Mouse (Mus musculus) MEL (cell line): ENCODE measurements at regions not wholly inside any gene's neighbourhood (a gene's known extent, or its start where the extent isn't known, plus 50 kb on each side); places are given as distances from the start of the nearest gene placed in this dataset.

ENCODE experiments used
- DNase-seq: peaks from one replicate; pipeline ENCODE4 v3.0.0; 2011; ENCODE audit warnings: low read depth, low spot score
- H3K27ac ChIP-seq: 2 replicates; pipeline ENCODE4 v1.5.1; 2012; ENCODE audit warnings: low read depth, mild to moderate bottlenecking, control low read depth, low read length, moderate library complexity; ENCODE audit not compliant: control insufficient read depth
- H3K27me3 ChIP-seq, 2 experiments: fragments of 150-350 bp in 1 of 2; sonication (generic) in 1 of 2; 2 replicates each; pipeline ENCODE4 v1.6.1; 2012; ENCODE audit warnings: low read length in 2 of 2, mild to moderate bottlenecking in 2 of 2, improper control_type of control experiment in 1 of 2, moderate library complexity in 1 of 2; ENCODE audit not compliant: insufficient read depth in 2 of 2, control insufficient read depth in 1 of 2
- H3K36me3 ChIP-seq, 2 experiments: 2 replicates each; pipeline ENCODE4 v1.6.1; 2012 to 2014; ENCODE audit warnings: low read length in 2 of 2, improper control_type of control experiment in 1 of 2, inconsistent platforms in 1 of 2, mild to moderate bottlenecking in 1 of 2; ENCODE audit not compliant: insufficient read depth in 2 of 2, control insufficient read depth in 1 of 2
- H3K4me1 ChIP-seq, 2 experiments: fragments of 150-350 bp in 1 of 2; sonication (generic) in 1 of 2; 2 replicates each; pipeline ENCODE4 v1.6.1; 2012; ENCODE audit warnings: low read length in 2 of 2, improper control_type of control experiment in 1 of 2, mild to moderate bottlenecking in 1 of 2; ENCODE audit not compliant: insufficient read depth in 2 of 2, control insufficient read depth in 1 of 2
- H3K4me3 ChIP-seq, 2 experiments: fragments of 150-350 bp in 1 of 2; sonication (generic) in 1 of 2; 2 replicates each; pipeline ENCODE4 v1.5.1; 2012; ENCODE audit warnings: low read depth in 2 of 2, low read length in 2 of 2, mild to moderate bottlenecking in 2 of 2, moderate library complexity in 2 of 2, control low read depth in 1 of 2, improper control_type of control experiment in 1 of 2; ENCODE audit not compliant: control insufficient read depth in 1 of 2, insufficient read depth in 1 of 2
- H3K79me2 ChIP-seq: 2 replicates; pipeline ENCODE4 v1.6.1; 2012; ENCODE audit warnings: mild to moderate bottlenecking, low read length, moderate library complexity; ENCODE audit not compliant: control insufficient read depth, poor library complexity, insufficient read depth
- H3K9ac ChIP-seq: 2 replicates; pipeline ENCODE4 v1.6.1; 2012; ENCODE audit warnings: low read depth, mild to moderate bottlenecking, control low read depth, low read length, moderate library complexity; ENCODE audit not compliant: control insufficient read depth, poor library complexity, severe bottlenecking
- H3K9me3 ChIP-seq: fragments of 150-350 bp; sonication (generic); replicated peaks from 2 replicates; pipeline ENCODE4 v1.6.1; 2012; ENCODE audit warnings: mild to moderate bottlenecking, low read length, improper control_type of control experiment, moderate library complexity; ENCODE audit not compliant: insufficient read depth
- BHLHE40 ChIP-seq: IDR thresholded peaks from 2 replicates; pipeline ENCODE4 v1.6.1; 2012; ENCODE audit warnings: low read depth, mild to moderate bottlenecking, inconsistent platforms, low read length, improper control_type of control experiment, borderline replicate concordance
- CHD2 ChIP-seq: IDR thresholded peaks from 2 replicates; pipeline ENCODE4 v1.6.1; 2011; ENCODE audit warnings: low read length, improper control_type of control experiment
- CTCF ChIP-seq, 3 experiments: IDR thresholded peaks in 2 of 3; conservative IDR thresholded peaks in 1 of 3; 2 replicates each; pipeline ENCODE4 v1.5.1; 2011 to 2012; ENCODE audit warnings: low read length in 3 of 3, low read depth in 2 of 3, mild to moderate bottlenecking in 2 of 3, improper control_type of control experiment in 1 of 3, inconsistent platforms in 1 of 3, mixed read lengths in 1 of 3, moderate library complexity in 1 of 3; ENCODE audit not compliant: control insufficient read depth in 1 of 3, insufficient read depth in 1 of 3, poor library complexity in 1 of 3, severe bottlenecking in 1 of 3
- E2F4 ChIP-seq: IDR thresholded peaks from 2 replicates; pipeline ENCODE4 v1.6.1; 2011; ENCODE audit warnings: low read depth, low read length, improper control_type of control experiment, borderline replicate concordance
- EP300 ChIP-seq, 2 experiments: IDR thresholded peaks; 2 replicates each; pipeline ENCODE4 v1.6.1; 2011; ENCODE audit warnings: improper control_type of control experiment in 2 of 2, low read length in 2 of 2, low read depth in 1 of 2, mild to moderate bottlenecking in 1 of 2
- ETS1 ChIP-seq: IDR thresholded peaks from 2 replicates; pipeline ENCODE4 v1.6.1; 2012; ENCODE audit warnings: low read depth, mild to moderate bottlenecking, inconsistent platforms, low read length, improper control_type of control experiment, moderate library complexity
- GABPA ChIP-seq: IDR thresholded peaks from 2 replicates; pipeline ENCODE4 v1.6.1; 2012; ENCODE audit warnings: low read depth, mild to moderate bottlenecking, inconsistent platforms, low read length, improper control_type of control experiment, moderate library complexity
- GATA1 ChIP-seq: IDR thresholded peaks from 2 replicates; pipeline ENCODE4 v1.6.1; 2011; ENCODE audit warnings: low read depth, low read length, improper control_type of control experiment
- JUND ChIP-seq: IDR thresholded peaks from 2 replicates; pipeline ENCODE4 v1.6.1; 2011; ENCODE audit warnings: low read depth, mild to moderate bottlenecking, improper control_type of control experiment, low read length
- KAT2A ChIP-seq: conservative IDR thresholded peaks from 2 replicates; pipeline ENCODE4 v1.6.1; 2012; ENCODE audit warnings: low read depth, low read length, improper control_type of control experiment, inconsistent platforms
- MAFK ChIP-seq: IDR thresholded peaks from 2 replicates; pipeline ENCODE4 v1.6.1; 2011; ENCODE audit warnings: low read depth, mild to moderate bottlenecking, low read length, improper control_type of control experiment, borderline replicate concordance
- MAX ChIP-seq: IDR thresholded peaks from 2 replicates; pipeline ENCODE4 v1.6.1; 2011; ENCODE audit warnings: low read length, improper control_type of control experiment
- MXI1 ChIP-seq: IDR thresholded peaks from 2 replicates; pipeline ENCODE4 v1.6.1; 2011; ENCODE audit warnings: mild to moderate bottlenecking, low read depth, low read length, improper control_type of control experiment
- MYB ChIP-seq: IDR thresholded peaks from 2 replicates; pipeline ENCODE4 v1.6.1; 2011; ENCODE audit warnings: mild to moderate bottlenecking, low read depth, low read length, improper control_type of control experiment
- MYC ChIP-seq: IDR thresholded peaks from 2 replicates; pipeline ENCODE4 v1.6.1; 2011; ENCODE audit warnings: low read depth, mild to moderate bottlenecking, low read length, improper control_type of control experiment, moderate library complexity
- NELFE ChIP-seq: IDR thresholded peaks from 2 replicates; pipeline ENCODE4 v1.6.1; 2011; ENCODE audit warnings: low read depth, low read length, improper control_type of control experiment
- NRF1 ChIP-seq: IDR thresholded peaks from 2 replicates; pipeline ENCODE4 v1.6.1; 2014; ENCODE audit warnings: low read depth, mild to moderate bottlenecking, inconsistent platforms, low read length, improper control_type of control experiment, moderate library complexity; ENCODE audit not compliant: poor library complexity, insufficient read depth, severe bottlenecking
- POLR2A ChIP-seq, 2 experiments: IDR thresholded peaks; 2 replicates each; pipeline ENCODE4 v1.6.1; 2011 to 2012; ENCODE audit warnings: low read length in 2 of 2, mild to moderate bottlenecking in 2 of 2, control low read depth in 1 of 2, improper control_type of control experiment in 1 of 2, low read depth in 1 of 2, moderate library complexity in 1 of 2; ENCODE audit not compliant: control insufficient read depth in 1 of 2, insufficient read depth in 1 of 2, poor library complexity in 1 of 2
- POLR2AphosphoS2 ChIP-seq: IDR thresholded peaks from 2 replicates; pipeline ENCODE4 v1.6.1; 2011; ENCODE audit warnings: low read length, improper control_type of control experiment
- RAD21 ChIP-seq: IDR thresholded peaks from 2 replicates; pipeline ENCODE4 v1.6.1; 2011; ENCODE audit warnings: mild to moderate bottlenecking, low read depth, low read length, improper control_type of control experiment
- RCOR1 ChIP-seq: IDR thresholded peaks from 2 replicates; pipeline ENCODE4 v1.6.1; 2012; ENCODE audit warnings: low read depth, mild to moderate bottlenecking, inconsistent platforms, low read length, improper control_type of control experiment
- SIN3A ChIP-seq: IDR thresholded peaks from 2 replicates; pipeline ENCODE4 v1.6.1; 2012; ENCODE audit warnings: low read length, improper control_type of control experiment, inconsistent platforms
- TAL1 ChIP-seq: IDR thresholded peaks from 2 replicates; pipeline ENCODE4 v1.6.1; 2012; ENCODE audit warnings: mild to moderate bottlenecking, inconsistent platforms, low read length, moderate library complexity, mixed read lengths
- TBP ChIP-seq: IDR thresholded peaks from 2 replicates; pipeline ENCODE4 v1.8.0; 2011; ENCODE audit warnings: low read depth, low read length, improper control_type of control experiment
- TCF12 ChIP-seq: IDR thresholded peaks from 2 replicates; pipeline ENCODE4 v1.6.1; 2014; ENCODE audit warnings: low read depth, mild to moderate bottlenecking, inconsistent platforms, low read length, improper control_type of control experiment, moderate library complexity
- UBTF ChIP-seq: IDR thresholded peaks from 2 replicates; pipeline ENCODE4 v1.6.1; 2012; ENCODE audit warnings: low read depth, mild to moderate bottlenecking, inconsistent platforms, low read length, improper control_type of control experiment, moderate library complexity, borderline replicate concordance; ENCODE audit not compliant: insufficient read depth
- ZKSCAN1 ChIP-seq: IDR thresholded peaks from 2 replicates; pipeline ENCODE4 v1.6.1; 2012; ENCODE audit warnings: low read depth, mild to moderate bottlenecking, inconsistent platforms, low read length, improper control_type of control experiment, moderate library complexity

GRCm38 (mm10) chr12:43574887-43575605, 635.1 kb downstream of the Dnajb9 start:
- no peak overlapping the region for H3K9ac ChIP-seq
- H3K9me3 ChIP-seq: no peaks in the 10 kb centered on the region
- no peak overlapping the region for H3K4me3 ChIP-seq
- no peaks in the 10 kb centered on the region for H3K27me3 ChIP-seq
- H3K36me3 ChIP-seq: peaks cover 0 to 3% of the 10 kb centered on the region in 2 experiments; a peak in 2 of 4 replicates
- no peaks in the 10 kb centered on the region for H3K79me2 ChIP-seq
- DNase-seq: no peak
- no peaks in the 10 kb centered on the region for H3K4me1 ChIP-seq
- TF ChIP-seq MYC (no peak), MYB (no peak), POLR2AphosphoS2 (no peak), ETS1 (no peak), EP300 (IDR thresholded peaks at IDR 0.05; ENCODE audit: low read depth in 1 of 2, low read length in 2 of 2) (no peak), KAT2A (no peak), NRF1 (no peak), NELFE (no peak), GATA1 (no peak), JUND (no peak), RCOR1 (no peak), RAD21 (no peak), MAFK (no peak), UBTF (no peak), TBP (no peak), MXI1 (no peak), CTCF (IDR thresholded peaks at IDR 0.05 in 2 of 3, conservative IDR thresholded peaks at IDR 0.05 in 1 of 3; ENCODE audit: control insufficient read depth in 1 of 3, insufficient read depth in 1 of 3, low read depth in 2 of 3, low read length in 3 of 3, poor library complexity in 1 of 3, severe bottlenecking in 1 of 3) (no peak), MAX (no peak)
- no peak overlapping the region for H3K27ac ChIP-seq

GRCm38 (mm10) chr12:43573186-43573585, 636.9 kb downstream of the Dnajb9 start:
- H3K27me3 ChIP-seq: no peaks in the 10 kb centered on the region
- no peak for DNase-seq
- H3K9me3 ChIP-seq: no peaks in the 10 kb centered on the region
- H3K36me3 ChIP-seq: peaks cover 0 to 3% of the 10 kb centered on the region in 2 experiments; a peak in 2 of 4 replicates
- no peaks in the 10 kb centered on the region for H3K4me1 ChIP-seq
- no peak overlapping the region for H3K4me3 ChIP-seq
- H3K27ac ChIP-seq: no peak overlapping the region
- H3K79me2 ChIP-seq: no peaks in the 10 kb centered on the region
- no peak overlapping the region for H3K9ac ChIP-seq
- TF ChIP-seq GABPA (no peak), ZKSCAN1 (no peak), POLR2A (IDR thresholded peaks at IDR 0.05; ENCODE audit: control insufficient read depth in 1 of 2, insufficient read depth in 1 of 2, low read depth in 1 of 2, low read length in 2 of 2, poor library complexity in 1 of 2) (no peak), RAD21 (no peak), EP300 (IDR thresholded peaks at IDR 0.05; ENCODE audit: low read depth in 1 of 2, low read length in 2 of 2) (no peak), E2F4 (no peak), ETS1 (no peak), TCF12 (no peak), MXI1 (no peak), SIN3A (no peak), BHLHE40 (no peak), UBTF (no peak), JUND (no peak), TAL1 (no peak), CHD2 (no peak), CTCF (IDR thresholded peaks at IDR 0.05 in 2 of 3, conservative IDR thresholded peaks at IDR 0.05 in 1 of 3; ENCODE audit: control insufficient read depth in 1 of 3, insufficient read depth in 1 of 3, low read depth in 2 of 3, low read length in 3 of 3, poor library complexity in 1 of 3, severe bottlenecking in 1 of 3) (no peak)
